Mouse (Mus musculus): ENCODE results near the gene Mtnr1b. TPM values are rescaled to one million over a fixed set of nuclear protein-coding genes. Genes with fewer than 3 reads are reported as not detected.

Mtnr1b gene
- polyA plus RNA-seq, 1 experiment, result not detected

- no peak overlapping the region for H3ac ChIP-seq (ENCODE audit: control insufficient read depth, insufficient read length)
- H3K27me3 ChIP-seq (ENCODE audit: control insufficient read depth, insufficient read depth, insufficient read length), result no peaks in the 10 kb centered on the region
- no peak overlapping the region for H3K4me2 ChIP-seq (ENCODE audit: low read depth)
- no peaks in the 10 kb centered on the region for H3K36me3 ChIP-seq (ENCODE audit: control insufficient read depth, insufficient read depth)
- TF ChIP-seq MYOD1 (IDR thresholded peaks at IDR 0.05; ENCODE audit: control insufficient read depth in 1 of 3, insufficient read length in 2 of 3, low read depth in 2 of 3) (no peak), SRF (IDR thresholded peaks at IDR 0.05; ENCODE audit: control insufficient read depth, insufficient read length, low read depth) (no peak), TCF12 (IDR thresholded peaks at IDR 0.05; ENCODE audit: insufficient read depth, poor library complexity, severe bottlenecking) (no peak), POLR2AphosphoS2 (IDR thresholded peaks at IDR 0.05; ENCODE audit: insufficient read length, low read depth) (no peak), USF1 (IDR thresholded peaks at IDR 0.05; ENCODE audit: low read depth) (no peak), POLR2A (IDR thresholded peaks at IDR 0.05; ENCODE audit: insufficient read length, low read depth) (no peak), MAX (IDR thresholded peaks at IDR 0.05; ENCODE audit: low read depth) (no peak), MYOG (IDR thresholded peaks at IDR 0.05; ENCODE audit: control insufficient read depth in 1 of 3, insufficient read depth in 1 of 3, insufficient read length in 2 of 3, low read depth in 2 of 3) (no peak), E2F4 (IDR thresholded peaks at IDR 0.05; ENCODE audit: insufficient read depth) (no peak), TCF3 (IDR thresholded peaks at IDR 0.05; ENCODE audit: insufficient read length, low read depth) (no peak), CEBPB (IDR thresholded peaks at IDR 0.05; ENCODE audit: insufficient read depth, poor library complexity, severe bottlenecking) (no peak)
- no peak overlapping the region for H3K4me3 ChIP-seq
- no peaks in the 10 kb centered on the region for H3K79me2 ChIP-seq (ENCODE audit: control insufficient read depth, insufficient read depth)
Observed at GRCm38 (mm10) chr9:15794408-15794807, 79.9 kb downstream of the Mtnr1b start.

GRCm38 (mm10) chr9:15792076-15792475 lies 82.3 kb downstream of the Mtnr1b start:
- H3ac ChIP-seq (ENCODE audit: control insufficient read depth, insufficient read length), result no peak overlapping the region
- no peaks in the 10 kb centered on the region for H3K27me3 ChIP-seq (ENCODE audit: control insufficient read depth, insufficient read depth, insufficient read length)
- TF ChIP-seq MYOD1 (IDR thresholded peaks at IDR 0.05; ENCODE audit: control insufficient read depth in 1 of 3, insufficient read length in 2 of 3, low read depth in 2 of 3) (no peak), MYOG (IDR thresholded peaks at IDR 0.05; ENCODE audit: control insufficient read depth in 1 of 3, insufficient read depth in 1 of 3, insufficient read length in 2 of 3, low read depth in 2 of 3) (no peak), SRF (IDR thresholded peaks at IDR 0.05; ENCODE audit: control insufficient read depth, insufficient read length, low read depth) (no peak), CEBPB (IDR thresholded peaks at IDR 0.05; ENCODE audit: insufficient read depth, poor library complexity, severe bottlenecking) (no peak), USF1 (IDR thresholded peaks at IDR 0.05; ENCODE audit: low read depth) (no peak), POLR2AphosphoS2 (IDR thresholded peaks at IDR 0.05; ENCODE audit: insufficient read length, low read depth) (no peak), TCF3 (IDR thresholded peaks at IDR 0.05; ENCODE audit: insufficient read length, low read depth) (no peak), REST (IDR thresholded peaks at IDR 0.05; ENCODE audit: insufficient read depth, insufficient read length) (no peak), E2F4 (IDR thresholded peaks at IDR 0.05; ENCODE audit: insufficient read depth) (no peak), POLR2A (IDR thresholded peaks at IDR 0.05; ENCODE audit: insufficient read length, low read depth) (no peak), MAX (IDR thresholded peaks at IDR 0.05; ENCODE audit: low read depth) (no peak), TCF12 (IDR thresholded peaks at IDR 0.05; ENCODE audit: insufficient read depth, poor library complexity, severe bottlenecking) (no peak)
- H3K4me2 ChIP-seq (ENCODE audit: low read depth), result no peak overlapping the region
- H3K4me3 ChIP-seq, result no peak overlapping the region
- H3K79me2 ChIP-seq (ENCODE audit: control insufficient read depth, insufficient read depth), result no peaks in the 10 kb centered on the region
- no peaks in the 10 kb centered on the region for H3K36me3 ChIP-seq (ENCODE audit: control insufficient read depth, insufficient read depth)

GRCm38 (mm10) chr9:15786610-15787009 lies 87.7 kb downstream of the Mtnr1b start:
- H3ac ChIP-seq (ENCODE audit: control insufficient read depth, insufficient read length), result no peak overlapping the region
- H3K4me2 ChIP-seq (ENCODE audit: low read depth), result no peak overlapping the region
- no peaks in the 10 kb centered on the region for H3K27me3 ChIP-seq (ENCODE audit: control insufficient read depth, insufficient read depth, insufficient read length)
- TF ChIP-seq POLR2A (IDR thresholded peaks at IDR 0.05; ENCODE audit: insufficient read length, low read depth), result no peak
- no peak for TF ChIP-seq SRF (IDR thresholded peaks at IDR 0.05; ENCODE audit: control insufficient read depth, insufficient read length, low read depth)
- no peak for TF ChIP-seq TCF12 (IDR thresholded peaks at IDR 0.05; ENCODE audit: insufficient read depth, poor library complexity, severe bottlenecking)
- no peak for TF ChIP-seq USF1 (IDR thresholded peaks at IDR 0.05; ENCODE audit: low read depth)
- TF ChIP-seq TCF3 (IDR thresholded peaks at IDR 0.05; ENCODE audit: insufficient read length, low read depth), result no peak
- no peak for TF ChIP-seq REST (IDR thresholded peaks at IDR 0.05; ENCODE audit: insufficient read depth, insufficient read length)
- TF ChIP-seq MYOD1 (IDR thresholded peaks at IDR 0.05; ENCODE audit: control insufficient read depth in 1 of 3, insufficient read length in 2 of 3, low read depth in 2 of 3), result no peak
- TF ChIP-seq POLR2AphosphoS2 (IDR thresholded peaks at IDR 0.05; ENCODE audit: insufficient read length, low read depth), result no peak
- no peak for TF ChIP-seq E2F4 (IDR thresholded peaks at IDR 0.05; ENCODE audit: insufficient read depth)
- TF ChIP-seq MAX (IDR thresholded peaks at IDR 0.05; ENCODE audit: low read depth), result no peak
- TF ChIP-seq MYOG (IDR thresholded peaks at IDR 0.05; ENCODE audit: control insufficient read depth in 1 of 3, insufficient read depth in 1 of 3, insufficient read length in 2 of 3, low read depth in 2 of 3), result no peak
- no peak for TF ChIP-seq CEBPB (IDR thresholded peaks at IDR 0.05; ENCODE audit: insufficient read depth, poor library complexity, severe bottlenecking)
- H3K79me2 ChIP-seq (ENCODE audit: control insufficient read depth, insufficient read depth), result no peaks in the 10 kb centered on the region
- no peaks in the 10 kb centered on the region for H3K36me3 ChIP-seq (ENCODE audit: control insufficient read depth, insufficient read depth)
- H3K4me3 ChIP-seq, result no peak overlapping the region

- Histone ChIP-seq H3K36me3 (ENCODE audit: control insufficient read depth, insufficient read depth) (no peaks in the 10 kb centered on the region), H3K79me2 (ENCODE audit: control insufficient read depth, insufficient read depth) (no peaks in the 10 kb centered on the region), H3K27me3 (ENCODE audit: control insufficient read depth, insufficient read depth, insufficient read length) (no peaks in the 10 kb centered on the region), H3K4me3 (no peak overlapping the region), H3ac (ENCODE audit: control insufficient read depth, insufficient read length) (no peak overlapping the region), H3K4me2 (ENCODE audit: low read depth) (no peak overlapping the region)
- TF ChIP-seq MAX (IDR thresholded peaks at IDR 0.05; ENCODE audit: low read depth) (no peak), MYOG (IDR thresholded peaks at IDR 0.05; ENCODE audit: control insufficient read depth in 1 of 3, insufficient read depth in 1 of 3, insufficient read length in 2 of 3, low read depth in 2 of 3) (no peak), CEBPB (IDR thresholded peaks at IDR 0.05; ENCODE audit: insufficient read depth, poor library complexity, severe bottlenecking) (no peak), USF1 (IDR thresholded peaks at IDR 0.05; ENCODE audit: low read depth) (no peak), POLR2A (IDR thresholded peaks at IDR 0.05; ENCODE audit: insufficient read length, low read depth) (no peak), TCF3 (IDR thresholded peaks at IDR 0.05; ENCODE audit: insufficient read length, low read depth) (no peak), SRF (IDR thresholded peaks at IDR 0.05; ENCODE audit: control insufficient read depth, insufficient read length, low read depth) (no peak), TCF12 (IDR thresholded peaks at IDR 0.05; ENCODE audit: insufficient read depth, poor library complexity, severe bottlenecking) (no peak), POLR2AphosphoS2 (IDR thresholded peaks at IDR 0.05; ENCODE audit: insufficient read length, low read depth) (no peak), REST (IDR thresholded peaks at IDR 0.05; ENCODE audit: insufficient read depth, insufficient read length) (no peak)
Observed at GRCm38 (mm10) chr9:15786192-15786591, 88.2 kb downstream of the Mtnr1b start.

Data from myocyte (in vitro differentiated cells).